Mouse (Mus musculus): ENCODE measurements around the gene Arhgap19. TPM values are rescaled to one million over a fixed set of nuclear protein-coding genes. Genes with fewer than 3 reads are reported as not detected.
A peak's percentile ranks its signal among the peaks of the same experiment; 100 is the strongest.

Arhgap19 gene
- polyA plus RNA-seq, 1 experiment from 2014 or later = 33.5 TPM

DNA sequence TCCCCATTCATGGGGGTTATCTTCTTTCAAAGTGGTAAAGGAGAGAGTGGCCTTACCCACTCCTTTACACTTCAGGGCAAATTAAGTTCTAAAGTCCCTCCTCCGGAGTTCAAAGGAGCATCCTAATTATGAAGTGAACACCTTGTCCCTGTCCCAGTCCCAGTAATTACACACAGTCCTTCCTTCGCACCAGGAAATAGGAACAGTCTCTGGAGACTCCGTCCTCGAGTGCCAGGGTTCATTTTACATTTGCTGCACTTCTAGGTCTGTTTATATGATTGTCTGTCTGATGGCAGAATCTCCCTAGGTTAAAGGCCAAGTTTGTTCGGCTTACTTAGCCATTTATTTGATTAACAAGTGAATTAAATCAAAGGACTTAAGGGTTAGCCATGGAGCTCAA, 14.6 kb upstream of the Arhgap19 start:
- Histone ChIP-seq H3K27ac (no peak overlapping the region), H3K4me3 (replicated peaks) (no peak overlapping the region), H3K4me1 (replicated peaks) (peaks cover 22% of the 10 kb centered on the region), H3K9ac (replicated peaks) (no peak overlapping the region), H3K27me3 (peaks cover 8% of the 10 kb centered on the region), H3K9me3 (0 out of 2 replicates have a peak, but pooled peaks cover 5% of the 10 kb centered on the region), H3K4me2 (no peak overlapping the region), H3K36me3 (no peaks in the 10 kb centered on the region)
- no peak for ATAC-seq (ENCODE audit: insufficient number of reproducible peaks, insufficient read depth, low FRiP score, low TSS enrichment, low read depth)
- WGBS = 58% methylated on average over 5 of the region's 5 CpGs

DNA sequence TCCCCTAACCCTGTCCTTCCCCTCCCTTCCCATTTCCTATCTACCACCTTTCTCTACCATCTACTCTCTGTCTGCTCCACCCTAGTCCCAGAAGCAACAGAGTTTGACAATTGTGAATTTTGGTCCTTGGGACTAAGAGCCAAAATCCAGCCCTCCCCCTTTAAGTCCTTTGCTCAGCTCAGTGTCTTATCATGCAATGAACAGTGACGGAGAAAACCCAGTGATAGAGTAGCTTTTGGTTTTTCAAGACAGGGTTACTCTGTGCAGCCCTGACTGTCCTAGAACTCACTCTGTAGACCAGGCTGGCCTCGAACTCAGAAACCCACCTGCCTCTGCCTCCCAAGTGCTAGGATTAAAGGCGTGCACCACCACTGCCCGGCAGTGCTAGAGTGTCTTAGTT, 11.5 kb upstream of the Arhgap19 start:
- H3K4me2 ChIP-seq = no peak overlapping the region

DNA sequence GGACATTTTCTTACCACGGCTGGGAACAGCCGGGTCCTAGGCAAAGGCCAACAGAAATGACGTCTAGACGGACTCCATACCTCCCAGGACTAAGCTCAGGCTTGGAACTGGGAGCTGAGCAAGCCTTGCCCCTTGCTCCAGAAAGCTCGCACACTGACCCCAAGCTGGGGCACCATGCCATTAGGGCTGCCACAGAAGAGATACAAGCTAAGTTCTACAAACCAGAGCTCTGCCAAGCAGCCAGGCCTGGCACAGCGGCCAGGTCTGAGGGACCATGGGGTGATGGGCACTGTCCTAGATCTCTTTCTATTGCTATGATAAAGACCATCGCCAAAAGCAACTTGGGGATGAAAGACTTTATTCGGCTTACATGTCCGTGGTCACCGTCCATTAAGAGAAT, 10.7 kb upstream of the Arhgap19 start:
- peaks cover 14% of the 10 kb centered on the region for H3K4me1 ChIP-seq (replicated peaks)
- no peak overlapping the region for H3K27ac ChIP-seq
- no peak overlapping the region for H3K4me3 ChIP-seq (replicated peaks)
- H3K36me3 ChIP-seq = no peaks in the 10 kb centered on the region
- 0 out of 2 replicates have a peak, but pooled peaks cover 5% of the 10 kb centered on the region for H3K9me3 ChIP-seq
- 87% methylated on average over 10 of the region's 10 CpGs for WGBS
- no peak overlapping the region for H3K4me2 ChIP-seq
- H3K27me3 ChIP-seq = no peaks in the 10 kb centered on the region
- ATAC-seq (ENCODE audit: insufficient number of reproducible peaks, insufficient read depth, low FRiP score, low TSS enrichment, low read depth) = no peak
- no peak overlapping the region for H3K9ac ChIP-seq (replicated peaks)

More for the DNA sequence above, 11.5 kb upstream of the Arhgap19 start:
- 90% methylated on average over 4 of the region's 4 CpGs for WGBS
- no peak overlapping the region for H3K27ac ChIP-seq
- no peak overlapping the region for H3K4me3 ChIP-seq (replicated peaks)
- H3K4me1 ChIP-seq (replicated peaks) = peaks cover 18% of the 10 kb centered on the region
- no peaks in the 10 kb centered on the region for H3K36me3 ChIP-seq
- no peaks in the 10 kb centered on the region for H3K27me3 ChIP-seq
- 0 out of 2 replicates have a peak, but pooled peaks cover 5% of the 10 kb centered on the region for H3K9me3 ChIP-seq
- no peak overlapping the region for H3K9ac ChIP-seq (replicated peaks)
- ATAC-seq (ENCODE audit: insufficient number of reproducible peaks, insufficient read depth, low FRiP score, low TSS enrichment, low read depth) = no peak

- Histone ChIP-seq H3K9ac (replicated peaks) (no peak overlapping the region), H3K36me3 (no peaks in the 10 kb centered on the region), H3K4me2 (no peak overlapping the region), H3K27me3 (no peaks in the 10 kb centered on the region), H3K4me3 (replicated peaks) (no peak overlapping the region), H3K9me3 (peaks cover 12% of the 10 kb centered on the region), H3K4me1 (replicated peaks) (no peaks in the 10 kb centered on the region), H3K27ac (no peak overlapping the region)
- WGBS = 88% methylated on average over 5 of the region's 5 CpGs
- no peak for ATAC-seq (ENCODE audit: insufficient number of reproducible peaks, insufficient read depth, low FRiP score, low TSS enrichment, low read depth)
Observed at GRCm38 (mm10) chr19:41810074-41810473, 8.2 kb upstream of the Arhgap19 start.

DNA sequence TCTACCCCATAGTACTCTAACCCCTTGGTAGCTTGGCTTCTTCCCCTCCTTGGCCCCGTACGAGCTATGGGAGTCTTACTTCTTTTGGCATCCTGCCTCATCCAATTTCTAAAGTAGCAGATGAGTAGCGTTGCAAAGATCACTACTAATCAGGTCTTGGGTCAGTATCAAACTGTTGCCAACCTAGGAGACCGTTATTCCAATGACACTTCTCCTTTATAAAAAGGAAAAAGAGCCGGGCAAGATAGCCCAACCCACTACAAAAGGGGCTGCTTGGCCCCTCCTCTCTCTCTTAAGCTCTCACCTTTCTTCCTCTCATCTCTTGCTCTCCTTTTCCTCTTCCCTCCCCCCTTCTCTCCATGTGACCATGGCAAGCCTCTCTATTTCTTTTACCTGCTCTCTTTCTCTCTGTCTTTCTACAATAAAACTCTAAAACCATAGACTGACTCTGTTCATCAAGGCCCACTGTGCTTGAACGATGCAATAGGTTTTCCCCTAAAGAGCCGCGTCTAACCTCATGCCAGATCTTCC, 6.3 kb upstream of the Arhgap19 start:
- Histone ChIP-seq H3K9ac (replicated peaks) (no peak overlapping the region), H3K9me3 (peaks cover 6% of the 10 kb centered on the region), H3K27me3 (no peaks in the 10 kb centered on the region), H3K36me3 (no peaks in the 10 kb centered on the region), H3K4me2 (no peak overlapping the region), H3K27ac (no peak overlapping the region), H3K4me3 (replicated peaks) (no peak overlapping the region), H3K4me1 (replicated peaks) (no peaks in the 10 kb centered on the region)
- no peak for ATAC-seq (ENCODE audit: insufficient number of reproducible peaks, insufficient read depth, low FRiP score, low TSS enrichment, low read depth)
- WGBS = 78% methylated on average over 8 of the region's 8 CpGs

DNA sequence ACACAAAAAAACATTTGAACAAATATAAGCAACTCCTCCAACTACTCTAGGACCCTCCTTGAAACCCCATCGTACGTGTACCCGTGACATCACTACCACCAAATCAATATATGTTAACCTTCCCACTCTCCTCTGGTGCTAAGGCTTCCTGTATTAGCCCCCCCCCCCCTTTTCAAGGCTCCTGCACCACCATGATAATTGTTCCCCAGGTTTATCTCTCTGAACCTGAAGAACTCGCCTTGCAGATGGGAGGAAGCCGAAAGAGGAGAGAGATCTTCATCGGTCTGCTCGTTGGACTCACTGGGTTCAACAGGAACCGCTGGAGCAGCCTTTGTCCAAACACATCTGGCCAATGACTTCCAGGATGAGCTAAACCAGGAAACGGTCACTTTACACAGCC, 5.7 kb upstream of the Arhgap19 start:
- Histone ChIP-seq H3K4me1 (replicated peaks) (no peaks in the 10 kb centered on the region), H3K9me3 (peaks cover 6% of the 10 kb centered on the region), H3K27ac (no peak overlapping the region), H3K36me3 (no peaks in the 10 kb centered on the region), H3K4me2 (no peak overlapping the region), H3K9ac (replicated peaks) (no peak overlapping the region), H3K27me3 (no peaks in the 10 kb centered on the region), H3K4me3 (replicated peaks) (no peak overlapping the region)
- no peak for ATAC-seq (ENCODE audit: insufficient number of reproducible peaks, insufficient read depth, low FRiP score, low TSS enrichment, low read depth)
- 93% methylated on average over 9 of the region's 9 CpGs for WGBS

GRCm38 (mm10) chr19:41805831-41806230, 4.0 kb upstream of the Arhgap19 start:
- 90% methylated on average over 4 of the region's 4 CpGs for WGBS
- Histone ChIP-seq H3K4me1 (replicated peaks) (peaks cover 5% of the 10 kb centered on the region; the same call in 1 of the 2 replicates), H3K36me3 (no peaks in the 10 kb centered on the region), H3K9me3 (peaks cover 6% of the 10 kb centered on the region), H3K9ac (replicated peaks) (no peak overlapping the region), H3K27me3 (no peaks in the 10 kb centered on the region), H3K4me2 (no peak overlapping the region), H3K27ac (no peak overlapping the region), H3K4me3 (replicated peaks) (no peak overlapping the region)
- ATAC-seq (ENCODE audit: insufficient number of reproducible peaks, insufficient read depth, low FRiP score, low TSS enrichment, low read depth) = no peak

GRCm38 (mm10) chr19:41803322-41803721, 1.5 kb upstream of the Arhgap19 start:
- Histone ChIP-seq H3K27me3 (peaks cover 4% of the 10 kb centered on the region; the same call in 1 of the 2 replicates), H3K4me3 (replicated peaks) (no peak overlapping the region), H3K9me3 (peaks cover 6% of the 10 kb centered on the region), H3K4me1 (replicated peaks) (peaks cover 16% of the 10 kb centered on the region), H3K9ac (replicated peaks) (no peak overlapping the region), H3K4me2 (no peak overlapping the region), H3K27ac (no peak overlapping the region), H3K36me3 (no peaks in the 10 kb centered on the region)
- no peak for ATAC-seq (ENCODE audit: insufficient number of reproducible peaks, insufficient read depth, low FRiP score, low TSS enrichment, low read depth)
- WGBS = 44% methylated on average over 7 of the region's 7 CpGs

GRCm38 (mm10) chr19:41800986-41801741, 683 bp downstream of the Arhgap19 start:
- peaks cover 16% of the 10 kb centered on the region for H3K4me1 ChIP-seq (replicated peaks)
- H3K27me3 ChIP-seq = peaks cover 8% of the 10 kb centered on the region; the same call in 1 of the 2 replicates
- no peak for ATAC-seq (ENCODE audit: insufficient number of reproducible peaks, insufficient read depth, low FRiP score, low TSS enrichment, low read depth)
- H3K9me3 ChIP-seq = peaks cover 6% of the 10 kb centered on the region
- H3K4me2 ChIP-seq = peak overlapping the region; percentile 70
- peak overlapping the region; percentile 90 for H3K4me3 ChIP-seq (replicated peaks)
- H3K36me3 ChIP-seq = no peaks in the 10 kb centered on the region
- H3K27ac ChIP-seq = peak overlapping the region; percentile 76
- WGBS = 10% methylated on average over 26 of the region's 26 CpGs
- H3K9ac ChIP-seq (replicated peaks) = peak overlapping the region; percentile 82

GRCm38 (mm10) chr19:41800451-41800850, 1.4 kb downstream of the Arhgap19 start:
- Histone ChIP-seq H3K9ac (replicated peaks) (no peak overlapping the region; the same call in 1 of the 2 replicates), H3K27ac (no peak overlapping the region), H3K36me3 (no peaks in the 10 kb centered on the region), H3K4me2 (peak overlapping the region; percentile 70), H3K4me3 (replicated peaks) (peak overlapping the region; percentile 90), H3K4me1 (replicated peaks) (peaks cover 16% of the 10 kb centered on the region), H3K27me3 (peaks cover 8% of the 10 kb centered on the region; the same call in 1 of the 2 replicates), H3K9me3 (peaks cover under 1% of the 10 kb centered on the region; the same call in 1 of the 2 replicates)
- ATAC-seq (ENCODE audit: insufficient number of reproducible peaks, insufficient read depth, low FRiP score, low TSS enrichment, low read depth) = no peak
- WGBS = 51% methylated on average over 6 of the region's 6 CpGs

GRCm38 (mm10) chr19:41797536-41797935, 4.3 kb downstream of the Arhgap19 start:
- peaks cover 16% of the 10 kb centered on the region for H3K4me1 ChIP-seq (replicated peaks)
- H3K9me3 ChIP-seq = no peaks in the 10 kb centered on the region
- no peak for ATAC-seq (ENCODE audit: insufficient number of reproducible peaks, insufficient read depth, low FRiP score, low TSS enrichment, low read depth)
- WGBS = 91% methylated on average over 6 of the region's 6 CpGs
- H3K27me3 ChIP-seq = peaks cover 11% of the 10 kb centered on the region; the same call in 1 of the 2 replicates
- no peak overlapping the region for H3K4me2 ChIP-seq
- H3K36me3 ChIP-seq = no peaks in the 10 kb centered on the region
- H3K27ac ChIP-seq = no peak overlapping the region
- no peak overlapping the region for H3K9ac ChIP-seq (replicated peaks)
- H3K4me3 ChIP-seq (replicated peaks) = no peak overlapping the region
